Mouse (Mus musculus) liver, postnatal 0 days (tissue): ENCODE measurements at regions not wholly inside any gene's neighbourhood (a gene's known extent, or its start where the extent isn't known, plus 50 kb on each side); places are given as distances from the start of the nearest gene placed in this dataset.
"Not testable (repeated sequence)": the region's sequence is repeated elsewhere in the genome, so short reads cannot be mapped to it uniquely, and the experiment has no call there.

Experiments
- CTCF ChIP-seq: sonication (generic); IDR thresholded peaks from 2 replicates; pipeline ENCODE4 v1.5.1; 2016; ENCODE audit warnings: antibody characterized with exemption, low read depth
- EP300 ChIP-seq: IDR thresholded peaks from 2 replicates; pipeline ENCODE4 v1.6.1; 2016; ENCODE audit warnings: antibody characterized with exemption, low read depth, mild to moderate bottlenecking

DNA sequence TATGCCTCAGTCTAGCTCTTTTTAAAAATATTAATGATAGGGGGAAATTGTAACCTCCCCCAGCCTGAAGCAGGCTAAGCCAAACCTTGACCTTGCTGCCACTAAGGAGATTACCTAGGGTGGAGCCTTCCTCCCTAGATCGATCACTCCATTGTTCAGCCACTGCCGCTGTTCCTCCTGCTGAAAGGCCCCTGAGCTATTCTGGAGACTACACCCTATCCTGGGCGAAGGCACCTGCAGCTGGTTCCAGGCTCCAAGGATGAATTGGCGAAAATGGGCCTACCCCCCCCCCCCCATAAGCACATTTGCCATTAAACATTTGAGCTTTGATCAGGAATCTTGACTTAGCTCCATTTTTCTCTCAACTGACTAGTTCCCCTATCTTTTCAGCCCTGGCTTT is 135.2 kb upstream of the Ube2e1 start:
- not testable (repeated sequence) for TF ChIP-seq CTCF, EP300
